Mouse (Mus musculus): ENCODE measurements around the gene Kif21b.
A peak's percentile ranks its signal among the peaks of the same experiment; 100 is the strongest.

DNA sequence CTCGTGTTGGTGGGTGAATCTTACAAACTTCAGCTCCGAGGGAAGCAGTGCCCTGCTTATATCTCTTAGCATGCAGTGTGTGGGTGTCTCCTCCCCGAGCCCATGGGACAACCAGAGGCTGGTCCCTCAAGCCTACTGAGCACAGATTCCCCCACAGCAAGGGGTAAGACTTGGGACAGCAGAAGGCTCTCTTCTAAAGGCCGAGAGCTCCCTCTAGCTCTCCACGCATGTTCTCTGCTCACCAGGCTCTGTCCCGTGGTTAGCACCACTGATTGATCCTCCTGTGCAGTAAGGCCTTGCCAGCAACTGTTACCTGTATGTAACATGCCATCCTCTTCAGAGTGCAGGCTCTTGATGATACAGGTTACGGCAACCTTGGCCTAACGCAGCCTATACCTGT is 36.5 kb downstream of the Kif21b start:
- TF ChIP-seq POLR2A (IDR thresholded peaks at IDR 0.05; ENCODE audit: low read depth, low read length) (no peak), CTCF (IDR thresholded peaks at IDR 0.05; ENCODE audit: extremely low read depth, insufficient read length, insufficient replicate concordance, low read depth, low read length) (peak; percentile 26; the same call in 1 of the 2 replicates)

Measured in small intestine, adult 2 months (tissue).